Mouse (Mus musculus) midbrain, postnatal 0 days (tissue): ENCODE results near the gene C130050O18Rik. TPM values are rescaled to one million over a fixed set of nuclear protein-coding genes. Genes with fewer than 3 reads are reported as not detected.
A peak's percentile ranks its signal among the peaks of the same experiment; 100 is the strongest.

Experiments
- ATAC-seq: fragments of 200-750 bp; cut with Nextera tagmentation; 2 replicates; pipeline ENCODE4 v1.8.0; 2017; ENCODE audit warnings: moderate number of reproducible peaks, mild to moderate bottlenecking, moderate TSS enrichment, moderate library complexity; ENCODE audit not compliant: low FRiP score
- DNase-seq: peaks from one replicate; pipeline ENCODE4 v3.0.0-alpha.2; 2015; ENCODE audit warnings: low spot score
- H3K27ac ChIP-seq: fragments of 300-500 bp; sonication (generic); 2 replicates; pipeline ENCODE4 v1.5.1; 2014; ENCODE audit warnings: low read depth, mild to moderate bottlenecking, low read length, mixed read lengths
- H3K27me3 ChIP-seq: fragments of 300-500 bp; sonication (generic); 2 replicates; pipeline ENCODE4 v1.6.1; 2014; ENCODE audit warnings: low read length, control low read depth, mixed read lengths; ENCODE audit not compliant: insufficient read depth
- H3K36me3 ChIP-seq: fragments of 300-500 bp; sonication (generic); 2 replicates; pipeline ENCODE4 v1.6.1; 2014; ENCODE audit warnings: low read length, control low read depth, mixed read lengths; ENCODE audit not compliant: insufficient read depth
- H3K4me1 ChIP-seq: fragments of 300-500 bp; sonication (generic); 2 replicates; pipeline ENCODE4 v1.6.1; 2014; ENCODE audit warnings: mild to moderate bottlenecking, control low read depth, antibody characterized with exemption, low read length, mixed read lengths; ENCODE audit not compliant: insufficient read depth
- H3K4me2 ChIP-seq: fragments of 300-500 bp; sonication (generic); 2 replicates; pipeline ENCODE4 v1.6.1; 2014; ENCODE audit warnings: low read depth, mild to moderate bottlenecking, low read length, mixed read lengths; ENCODE audit not compliant: poor library complexity, severe bottlenecking
- H3K4me3 ChIP-seq: fragments of 300-500 bp; sonication (generic); 2 replicates; pipeline ENCODE4 v1.5.1; 2014; ENCODE audit warnings: low read depth, mild to moderate bottlenecking, low read length, moderate library complexity
- H3K9ac ChIP-seq: fragments of 300-500 bp; sonication (generic); replicated peaks from 2 replicates; pipeline ENCODE4 v1.6.1; 2014; ENCODE audit warnings: mild to moderate bottlenecking, low read length, moderate library complexity, mixed read lengths; ENCODE audit not compliant: poor library complexity, severe bottlenecking
- H3K9me3 ChIP-seq: fragments of 300-500 bp; sonication (generic); 2 replicates; pipeline ENCODE4 v1.6.1; 2016; ENCODE audit warnings: low read length, control low read depth
- CTCF ChIP-seq: IDR thresholded peaks from 2 replicates; pipeline ENCODE4 v1.5.1; 2016; ENCODE audit warnings: antibody characterized with exemption, mild to moderate bottlenecking
- WGBS: fragments of 180-500 bp; shearing (Covaris S2); extraction: QIAGEN DNeasy Blood & Tissue Kit; methylation state at CpG from one replicate; pipeline ENCODE4 v1.1.7; 2014; 5-methylcytosine and 5-hydroxymethylcytosine counted together
- polyA plus RNA-seq: library from polyadenylated mRNA; unstranded; fragments of >200 nt; fragmentation: Nextera tagmentation; extraction: Ambion mirVana; gene quantifications from 2 replicates; pipeline ENCODE4 v1.2.1, GENCODE M21; 2015
- total RNA-seq: library from RNA; depleted of rRNA; stranded (reverse); fragments of >200 nt; gene quantifications from 2 replicates; pipeline ENCODE4 v1.2.3, GENCODE M21; 2014

C130050O18Rik gene
- total and polyA plus RNA-seq, 2 experiments from 2014 or later = not detected

DNA sequence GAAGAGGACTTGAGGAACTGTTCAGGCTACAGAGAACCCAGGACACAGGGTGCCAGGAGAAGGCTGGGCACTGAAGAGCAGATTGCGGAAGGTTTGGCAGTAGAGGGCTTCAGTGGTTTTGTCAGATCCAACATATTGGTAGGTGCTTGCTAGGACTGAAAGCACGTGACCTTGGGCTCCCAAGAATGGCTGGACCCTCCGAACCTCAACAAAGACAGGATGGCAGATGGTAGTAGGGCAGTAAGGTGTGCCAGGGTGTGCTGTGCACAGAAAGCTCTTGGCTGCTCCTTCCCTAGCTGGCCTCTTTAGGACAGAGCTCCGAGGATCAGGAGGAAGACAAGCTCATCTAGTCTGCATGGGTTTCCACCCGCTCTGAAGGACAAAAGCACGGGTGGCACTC is 6.0 kb downstream of the C130050O18Rik start:
- ATAC-seq (no peak), DNase-seq (no peak)
- Histone ChIP-seq H3K4me3 (no peak overlapping the region), H3K9me3 (no peaks in the 10 kb centered on the region), H3K4me1 (no peaks in the 10 kb centered on the region), H3K27ac (no peak overlapping the region), H3K4me2 (no peak overlapping the region), H3K27me3 (no peaks in the 10 kb centered on the region), H3K36me3 (0 out of 2 replicates have a peak, but pooled peaks cover 3% of the 10 kb centered on the region), H3K9ac (no peak overlapping the region)
- TF ChIP-seq CTCF = no peak
- 91% methylated on average over 6 of the region's 6 CpGs for WGBS

DNA sequence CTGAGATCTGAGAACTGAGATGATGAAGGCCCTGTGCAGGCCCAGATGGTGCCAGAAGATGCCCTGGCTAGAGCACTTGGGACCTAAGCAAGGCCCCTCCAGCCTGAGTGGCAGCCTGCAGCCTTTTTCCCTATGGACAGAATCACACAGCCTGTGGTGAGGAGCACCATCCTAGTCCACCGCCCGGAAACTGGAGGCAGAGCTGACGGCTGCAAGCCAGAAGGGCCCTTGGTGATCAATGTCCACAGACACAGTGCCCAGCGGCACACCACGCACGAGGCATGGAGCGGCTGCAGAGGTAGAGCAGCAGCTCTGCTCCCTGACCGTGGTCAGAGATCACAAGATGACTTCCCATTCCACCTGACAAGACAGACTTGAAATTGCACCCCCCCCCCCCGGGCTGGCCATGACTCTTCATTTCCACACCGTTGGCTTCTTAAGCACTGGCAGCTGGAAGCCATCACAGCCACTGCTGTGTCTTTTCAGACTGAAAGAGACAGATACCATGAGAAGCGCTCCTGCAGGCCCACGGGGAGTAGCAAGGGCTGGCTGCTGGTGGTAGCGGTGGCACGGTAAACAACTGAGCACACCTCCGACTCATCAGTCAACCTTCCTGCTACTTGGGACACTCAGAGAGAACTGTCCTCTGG is 6.7 kb downstream of the C130050O18Rik start:
- H3K9me3 ChIP-seq = no peaks in the 10 kb centered on the region
- no peak overlapping the region for H3K4me2 ChIP-seq
- H3K36me3 ChIP-seq = 0 out of 2 replicates have a peak, but pooled peaks cover 3% of the 10 kb centered on the region
- ATAC-seq = no peak
- no peak for TF ChIP-seq CTCF
- no peaks in the 10 kb centered on the region for H3K4me1 ChIP-seq
- H3K9ac ChIP-seq = no peak overlapping the region
- no peak overlapping the region for H3K4me3 ChIP-seq
- no peak overlapping the region for H3K27ac ChIP-seq
- WGBS = 78% methylated on average over 15 of the region's 15 CpGs
- H3K27me3 ChIP-seq = no peaks in the 10 kb centered on the region
- DNase-seq = no peak

DNA sequence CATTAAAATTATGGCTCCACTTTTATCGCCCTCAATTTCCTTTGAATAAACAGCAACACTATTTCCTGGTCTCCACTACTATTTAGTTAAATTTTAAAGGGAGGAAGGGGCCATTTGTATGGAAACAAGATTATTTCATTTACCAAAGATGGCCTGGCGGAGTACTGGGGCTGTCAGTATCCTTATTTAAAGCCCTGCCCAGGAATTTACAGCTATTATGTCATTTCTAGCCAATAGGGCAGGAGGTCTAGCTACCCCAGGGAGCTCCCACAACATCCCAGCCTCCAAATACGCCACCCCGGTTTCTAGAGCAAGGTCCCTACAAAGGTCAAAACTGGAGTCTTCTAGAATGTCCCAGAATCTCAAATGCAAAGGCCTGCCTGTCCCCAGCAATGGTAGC is 8.5 kb downstream of the C130050O18Rik start:
- no peak for TF ChIP-seq CTCF
- 0 out of 2 replicates have a peak, but pooled peaks cover 3% of the 10 kb centered on the region for H3K36me3 ChIP-seq
- H3K4me3 ChIP-seq = no peak overlapping the region
- H3K27me3 ChIP-seq = no peaks in the 10 kb centered on the region
- no peak overlapping the region for H3K9ac ChIP-seq
- ATAC-seq (no peak), DNase-seq (no peak)
- no peaks in the 10 kb centered on the region for H3K9me3 ChIP-seq
- no peak overlapping the region for H3K4me2 ChIP-seq
- H3K27ac ChIP-seq = no peak overlapping the region
- H3K4me1 ChIP-seq = no peaks in the 10 kb centered on the region
- WGBS = 86% methylated on average over 4 of the region's 4 CpGs

DNA sequence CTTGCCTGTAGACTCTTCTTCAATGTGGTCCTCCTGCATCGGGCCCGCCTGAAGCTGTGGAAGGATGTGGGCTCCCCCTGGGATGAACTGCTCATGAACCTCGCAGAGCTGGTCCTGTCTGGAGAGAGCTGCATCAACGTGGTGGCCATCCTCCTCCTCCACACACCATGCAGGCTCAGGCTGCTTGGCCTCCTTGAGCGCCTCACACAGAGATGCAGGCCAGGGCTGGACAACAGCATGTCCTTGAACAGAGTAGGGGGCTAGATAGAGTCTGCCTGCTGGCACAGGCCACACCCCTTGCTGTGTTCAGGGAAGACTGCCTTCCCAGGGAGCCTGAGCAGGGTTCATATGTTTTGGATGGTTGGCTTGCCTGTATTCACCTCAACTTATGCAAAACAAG is 9.9 kb downstream of the C130050O18Rik start:
- Histone ChIP-seq H3K9ac (no peak overlapping the region), H3K4me3 (no peak overlapping the region), H3K9me3 (no peaks in the 10 kb centered on the region), H3K27me3 (no peaks in the 10 kb centered on the region), H3K4me2 (no peak overlapping the region), H3K36me3 (0 out of 2 replicates have a peak, but pooled peaks cover 3% of the 10 kb centered on the region), H3K27ac (no peak overlapping the region), H3K4me1 (no peaks in the 10 kb centered on the region)
- no peak for DNase-seq
- TF ChIP-seq CTCF = no peak
- WGBS = 89% methylated on average over 5 of the region's 5 CpGs
- no peak for ATAC-seq

DNA sequence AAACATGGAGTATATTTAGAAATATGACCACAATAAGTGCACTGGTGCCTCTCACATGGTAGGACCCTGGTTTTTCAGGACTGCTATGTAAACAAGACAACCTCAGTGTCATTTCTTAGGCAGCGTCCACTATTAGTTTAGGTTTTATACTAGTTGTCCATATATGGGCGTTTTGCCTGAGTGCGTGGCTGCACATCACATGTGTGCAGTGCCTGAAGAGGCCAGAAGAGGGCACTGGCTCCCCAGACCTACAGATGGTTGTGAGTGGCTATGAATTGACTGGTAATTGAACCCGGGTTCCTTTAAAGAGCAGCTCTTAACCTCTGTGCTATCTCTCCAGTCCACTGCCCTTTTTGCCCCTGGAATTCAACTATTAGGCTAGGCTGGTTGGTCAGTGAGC is 11.9 kb downstream of the C130050O18Rik start:
- H3K4me1 ChIP-seq = no peaks in the 10 kb centered on the region
- TF ChIP-seq CTCF = peak; percentile 58
- WGBS = 98% methylated on average over 4 of the region's 4 CpGs
- no peak for ATAC-seq
- H3K27me3 ChIP-seq = no peaks in the 10 kb centered on the region
- no peak overlapping the region for H3K4me2 ChIP-seq
- DNase-seq = no peak
- H3K9ac ChIP-seq = no peak overlapping the region
- H3K27ac ChIP-seq = no peak overlapping the region
- no peaks in the 10 kb centered on the region for H3K9me3 ChIP-seq
- H3K4me3 ChIP-seq = no peak overlapping the region
- H3K36me3 ChIP-seq = 0 out of 2 replicates have a peak, but pooled peaks cover 3% of the 10 kb centered on the region

DNA sequence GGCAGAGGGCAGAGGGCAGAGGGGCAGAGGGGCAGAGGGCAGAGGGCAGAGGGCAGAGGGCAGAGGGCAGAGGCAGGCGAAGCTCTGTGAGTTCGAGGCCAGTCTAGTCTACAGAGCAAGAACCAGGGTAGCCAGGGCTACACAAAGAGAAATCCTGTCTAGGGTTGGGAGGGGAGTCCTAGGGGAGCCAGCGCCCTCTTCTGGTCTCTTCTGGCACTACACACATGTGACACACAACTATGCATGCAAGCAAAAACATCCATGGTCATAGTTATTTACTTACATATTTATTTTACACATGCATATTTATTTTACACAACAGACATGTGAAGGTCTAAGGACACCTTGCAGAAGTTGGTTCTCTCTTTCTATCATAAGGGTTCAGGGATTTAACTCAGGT is 12.4 kb downstream of the C130050O18Rik start:
- Histone ChIP-seq H3K27me3 (no peaks in the 10 kb centered on the region), H3K4me3 (no peak overlapping the region), H3K9me3 (no peaks in the 10 kb centered on the region), H3K27ac (no peak overlapping the region), H3K4me1 (no peaks in the 10 kb centered on the region), H3K4me2 (no peak overlapping the region), H3K36me3 (0 out of 2 replicates have a peak, but pooled peaks cover 3% of the 10 kb centered on the region), H3K9ac (no peak overlapping the region)
- 86% methylated on average over 3 of the region's 3 CpGs for WGBS
- peak; percentile 19; the same call in 1 of the 2 replicates for TF ChIP-seq CTCF
- DNase-seq = no peak
- no peak for ATAC-seq
